Mouse (Mus musculus): ENCODE measurements around the gene St6galnac5. TPM values are rescaled to one million over a fixed set of nuclear protein-coding genes. Genes with fewer than 3 reads are reported as not detected.
"Not testable (repeated sequence)": the region's sequence is repeated elsewhere in the genome, so short reads cannot be mapped to it uniquely, and the experiment has no call there.

Gene St6galnac5
- polyA plus RNA-seq, 1 experiment from 2014 or later: 1.5 TPM

DNA sequence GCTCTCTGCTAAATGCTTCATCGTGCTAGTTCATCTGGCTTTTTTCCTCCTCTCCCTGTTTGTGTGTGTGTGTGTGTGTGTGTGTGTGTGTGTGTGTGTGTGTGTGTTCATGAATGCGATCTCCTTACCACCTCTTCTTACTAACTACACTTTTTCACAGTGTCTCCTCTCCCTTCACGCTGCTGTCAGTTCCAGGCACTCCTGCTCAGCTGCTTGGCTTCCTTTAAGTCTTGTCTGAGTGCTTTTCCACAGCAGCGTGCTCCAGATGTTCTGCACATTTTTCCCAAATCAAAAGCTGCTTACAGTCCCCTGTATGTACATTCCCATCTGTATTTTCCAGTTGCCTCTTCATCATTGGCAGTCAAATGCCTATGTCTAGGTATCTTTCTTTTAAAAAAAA, 189.0 kb downstream of the St6galnac5 start:
- peak; percentile 23; the same call in 1 of the 2 replicates for ATAC-seq (ENCODE audit: insufficient number of reproducible peaks, insufficient read depth, low FRiP score, low read depth)
- Histone ChIP-seq H3K27me3 (ENCODE audit: control insufficient read depth, insufficient read depth, low read length) (no peaks in the 10 kb centered on the region), H3K36me3 (ENCODE audit: control insufficient read depth, insufficient read depth, low read length) (no peaks in the 10 kb centered on the region; the same call in 1 of the 2 replicates), H3K9me3 (ENCODE audit: control insufficient read depth, low read depth, low read length) (no peaks in the 10 kb centered on the region), H3K27ac (ENCODE audit: low read length) (no peak overlapping the region), H3K4me2 (replicated peaks; ENCODE audit: low read depth, low read length) (no peak overlapping the region), H3K4me3 (ENCODE audit: low read depth, low read length) (no peak overlapping the region), H3K4me1 (ENCODE audit: control insufficient read depth, insufficient read depth, low read length) (no peaks in the 10 kb centered on the region), H3K9ac (replicated peaks; ENCODE audit: low read depth, low read length) (no peak overlapping the region)
- 49% methylated on average over 4 of the region's 4 CpGs for WGBS

DNA sequence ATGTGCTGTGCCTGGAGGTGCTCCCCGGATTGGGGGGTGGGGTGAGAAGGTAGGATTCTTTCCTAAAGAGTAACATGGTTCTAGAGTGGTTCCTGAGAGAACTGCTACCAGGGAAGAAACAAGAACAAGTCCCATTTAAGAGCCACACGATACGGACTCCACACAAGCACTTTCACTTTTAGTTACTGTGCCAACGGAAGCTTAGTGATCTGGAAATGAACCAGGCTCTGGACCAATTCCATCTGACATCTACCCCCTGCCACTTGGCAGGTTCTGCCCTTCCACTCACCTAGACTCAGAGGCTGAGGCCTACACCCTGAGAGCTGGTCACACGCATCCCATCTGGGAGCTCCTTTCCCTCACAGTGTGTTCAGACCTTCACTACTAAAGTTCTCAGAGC, 189.4 kb downstream of the St6galnac5 start:
- H3K4me2 ChIP-seq (replicated peaks; ENCODE audit: low read depth, low read length): no peak overlapping the region
- H3K27ac ChIP-seq (ENCODE audit: low read length): no peak overlapping the region
- no peaks in the 10 kb centered on the region; the same call in 1 of the 2 replicates for H3K36me3 ChIP-seq (ENCODE audit: control insufficient read depth, insufficient read depth, low read length)
- 88% methylated on average over 5 of the region's 5 CpGs for WGBS
- no peak for ATAC-seq (ENCODE audit: insufficient number of reproducible peaks, insufficient read depth, low FRiP score, low read depth)
- H3K9ac ChIP-seq (replicated peaks; ENCODE audit: low read depth, low read length): no peak overlapping the region
- H3K9me3 ChIP-seq (ENCODE audit: control insufficient read depth, low read depth, low read length): no peaks in the 10 kb centered on the region
- H3K4me1 ChIP-seq (ENCODE audit: control insufficient read depth, insufficient read depth, low read length): no peaks in the 10 kb centered on the region
- H3K4me3 ChIP-seq (ENCODE audit: low read depth, low read length): no peak overlapping the region
- no peaks in the 10 kb centered on the region for H3K27me3 ChIP-seq (ENCODE audit: control insufficient read depth, insufficient read depth, low read length)

DNA sequence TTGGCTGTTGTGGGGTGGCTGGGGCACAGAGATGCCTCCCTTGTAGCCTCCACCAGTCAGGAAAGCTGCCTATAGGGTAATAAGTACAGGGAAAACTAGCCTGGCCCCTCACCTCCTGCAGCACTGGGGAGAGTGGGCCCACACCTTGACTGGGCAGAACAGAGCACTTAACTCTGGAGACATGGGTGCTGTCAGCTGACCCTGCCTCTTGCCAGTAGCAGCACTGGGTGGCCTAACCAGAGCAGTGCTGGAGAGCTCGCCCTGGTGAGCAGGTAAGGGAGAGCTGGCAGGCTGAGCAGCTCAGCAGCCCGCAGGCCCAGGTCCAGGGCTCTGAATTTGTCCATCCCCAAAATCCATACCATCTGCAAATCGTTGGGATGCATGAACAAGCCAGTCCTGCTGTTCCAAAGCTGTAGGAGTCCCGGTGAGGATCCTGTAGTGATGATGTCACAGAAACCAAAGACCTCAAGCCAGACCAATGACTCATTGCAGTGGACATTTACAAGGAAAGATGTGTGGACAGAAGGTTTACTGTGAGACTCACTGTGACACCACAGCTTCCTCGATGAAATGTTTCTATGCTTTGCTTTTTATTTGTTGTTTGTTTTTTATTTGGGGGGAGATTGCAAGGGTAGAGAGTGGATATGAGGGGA, 193.6 kb downstream of the St6galnac5 start:
- 87% methylated on average over 5 of the region's 5 CpGs for WGBS
- not testable (repeated sequence) for H3K4me1 ChIP-seq (ENCODE audit: control insufficient read depth, insufficient read depth, low read length); H3K36me3 ChIP-seq (ENCODE audit: control insufficient read depth, insufficient read depth, low read length); H3K9ac ChIP-seq (replicated peaks; ENCODE audit: low read depth, low read length); H3K27ac ChIP-seq (ENCODE audit: low read length); ATAC-seq (ENCODE audit: insufficient number of reproducible peaks, insufficient read depth, low FRiP score, low read depth); H3K9me3 ChIP-seq (ENCODE audit: control insufficient read depth, low read depth, low read length); H3K4me2 ChIP-seq (replicated peaks; ENCODE audit: low read depth, low read length); H3K4me3 ChIP-seq (ENCODE audit: low read depth, low read length); H3K27me3 ChIP-seq (ENCODE audit: control insufficient read depth, insufficient read depth, low read length)

DNA sequence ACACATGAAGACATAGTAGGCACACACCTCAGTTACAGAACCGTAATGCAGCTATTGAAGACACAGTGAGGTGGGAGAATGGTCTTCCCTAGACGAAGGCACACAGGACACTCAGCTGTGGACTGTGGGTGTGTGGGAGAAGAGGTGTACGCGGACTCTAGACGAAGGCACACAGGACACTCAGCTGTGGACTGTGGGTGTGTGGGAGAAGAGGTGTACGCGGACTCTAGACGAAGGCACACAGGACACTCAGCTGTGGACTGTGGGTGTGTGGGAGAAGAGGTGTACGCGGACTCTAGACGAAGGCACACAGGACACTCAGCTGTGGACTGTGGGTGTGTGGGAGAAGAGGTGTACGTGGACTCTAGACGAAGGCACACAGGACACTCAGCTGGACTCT, 197.7 kb downstream of the St6galnac5 start:
- not testable (repeated sequence) for H3K9me3 ChIP-seq (ENCODE audit: control insufficient read depth, low read depth, low read length); H3K4me1 ChIP-seq (ENCODE audit: control insufficient read depth, insufficient read depth, low read length); H3K27ac ChIP-seq (ENCODE audit: low read length); H3K4me3 ChIP-seq (ENCODE audit: low read depth, low read length); H3K27me3 ChIP-seq (ENCODE audit: control insufficient read depth, insufficient read depth, low read length); H3K36me3 ChIP-seq (ENCODE audit: control insufficient read depth, insufficient read depth, low read length); H3K4me2 ChIP-seq (replicated peaks; ENCODE audit: low read depth, low read length); ATAC-seq (ENCODE audit: insufficient number of reproducible peaks, insufficient read depth, low FRiP score, low read depth); H3K9ac ChIP-seq (replicated peaks; ENCODE audit: low read depth, low read length)
- 83% methylated on average over 7 of the region's 13 CpGs for WGBS

DNA sequence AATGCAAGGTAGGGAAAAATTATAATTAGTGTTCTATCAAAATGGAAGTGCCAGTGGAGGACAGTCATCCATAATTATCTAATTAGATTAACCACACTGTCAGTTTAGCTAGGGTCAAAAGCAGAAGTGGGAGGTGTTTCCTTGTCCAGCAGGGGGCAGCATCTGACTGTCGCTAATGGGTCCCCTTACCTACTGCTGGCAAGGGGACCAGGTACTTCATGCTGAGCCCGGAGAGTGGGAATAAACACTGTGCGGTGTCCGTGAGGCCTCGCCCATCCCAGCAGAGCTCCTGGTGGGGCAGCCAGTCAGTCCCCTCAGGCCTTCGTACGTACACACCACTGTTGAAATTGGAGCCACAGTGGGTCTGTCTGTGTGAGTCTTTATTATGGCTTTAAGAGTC, 198.3 kb downstream of the St6galnac5 start:
- peak; percentile 67 for ATAC-seq (ENCODE audit: insufficient number of reproducible peaks, insufficient read depth, low FRiP score, low read depth)
- Histone ChIP-seq H3K4me1 (ENCODE audit: control insufficient read depth, insufficient read depth, low read length) (no peaks in the 10 kb centered on the region), H3K27ac (ENCODE audit: low read length) (no peak overlapping the region), H3K4me2 (replicated peaks; ENCODE audit: low read depth, low read length) (no peak overlapping the region), H3K36me3 (ENCODE audit: control insufficient read depth, insufficient read depth, low read length) (no peaks in the 10 kb centered on the region), H3K9ac (replicated peaks; ENCODE audit: low read depth, low read length) (no peak overlapping the region), H3K4me3 (ENCODE audit: low read depth, low read length) (no peak overlapping the region), H3K9me3 (ENCODE audit: control insufficient read depth, low read depth, low read length) (no peaks in the 10 kb centered on the region), H3K27me3 (ENCODE audit: control insufficient read depth, insufficient read depth, low read length) (no peaks in the 10 kb centered on the region)
- WGBS: 11% methylated on average over 7 of the region's 7 CpGs

DNA sequence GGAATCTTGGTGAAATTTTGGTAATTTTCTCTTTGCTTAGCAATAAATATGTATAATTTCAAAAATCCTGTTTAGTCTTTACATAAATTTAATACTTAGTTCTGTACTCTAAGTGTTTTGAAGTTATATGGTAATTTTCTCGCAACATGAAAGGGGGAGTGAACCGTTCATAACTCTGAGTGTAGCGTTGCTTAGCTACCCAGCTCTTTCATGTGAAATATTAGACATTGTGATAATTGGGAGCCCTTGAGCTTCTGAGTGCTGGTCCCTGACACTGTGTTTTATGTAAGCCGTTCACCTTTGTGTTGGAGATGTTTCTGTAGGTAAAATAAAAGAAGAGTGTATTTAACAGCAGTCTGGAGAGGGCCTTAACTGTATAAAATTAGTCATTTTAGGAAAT, 202.2 kb downstream of the St6galnac5 start:
- H3K36me3 ChIP-seq (ENCODE audit: control insufficient read depth, insufficient read depth, low read length): no peaks in the 10 kb centered on the region
- H3K9me3 ChIP-seq (ENCODE audit: control insufficient read depth, low read depth, low read length): no peaks in the 10 kb centered on the region
- no peak overlapping the region for H3K4me2 ChIP-seq (replicated peaks; ENCODE audit: low read depth, low read length)
- ATAC-seq (ENCODE audit: insufficient number of reproducible peaks, insufficient read depth, low FRiP score, low read depth): no peak
- peaks cover 8% of the 10 kb centered on the region for H3K4me1 ChIP-seq (ENCODE audit: control insufficient read depth, insufficient read depth, low read length)
- H3K27ac ChIP-seq (ENCODE audit: low read length): no peak overlapping the region
- no peaks in the 10 kb centered on the region for H3K27me3 ChIP-seq (ENCODE audit: control insufficient read depth, insufficient read depth, low read length)
- no peak overlapping the region for H3K4me3 ChIP-seq (ENCODE audit: low read depth, low read length)
- no peak overlapping the region for H3K9ac ChIP-seq (replicated peaks; ENCODE audit: low read depth, low read length)
- 68% methylated on average over 4 of the region's 4 CpGs for WGBS

DNA sequence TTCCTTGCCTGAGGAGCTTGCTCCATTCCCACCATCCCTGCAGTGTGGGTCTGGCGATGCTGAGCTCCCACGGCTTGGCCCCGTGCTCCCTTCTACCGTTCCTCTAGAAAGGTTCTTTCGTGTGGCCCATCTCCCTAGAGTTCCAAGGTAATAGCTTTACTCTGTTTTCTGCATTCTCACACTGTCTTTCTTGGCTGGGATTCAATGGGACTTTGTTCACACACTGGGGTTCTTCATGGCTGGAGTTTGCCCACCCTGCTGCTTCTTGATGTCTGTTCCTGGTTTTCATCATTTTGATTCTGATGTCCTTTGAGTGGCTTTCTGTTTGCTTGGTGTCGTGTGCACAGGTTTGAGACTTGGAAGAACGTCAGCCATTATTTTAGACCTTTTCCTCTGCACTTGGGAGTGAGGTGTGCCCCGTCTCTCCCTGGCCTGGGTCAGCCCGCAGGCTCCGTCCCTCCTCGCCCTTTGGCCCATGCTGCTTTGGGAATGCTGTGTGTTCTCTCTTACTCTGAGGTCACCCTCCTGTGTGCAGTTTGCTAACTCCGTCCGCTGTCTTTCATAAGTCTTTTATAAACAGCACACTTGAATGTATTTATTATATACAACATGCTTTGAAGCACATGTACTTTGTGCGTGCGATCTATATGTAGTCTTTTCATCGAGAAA, 205.0 kb downstream of the St6galnac5 start:
- Histone ChIP-seq H3K9me3 (ENCODE audit: control insufficient read depth, low read depth, low read length) (no peaks in the 10 kb centered on the region), H3K36me3 (ENCODE audit: control insufficient read depth, insufficient read depth, low read length) (no peaks in the 10 kb centered on the region), H3K27me3 (ENCODE audit: control insufficient read depth, insufficient read depth, low read length) (no peaks in the 10 kb centered on the region), H3K4me2 (replicated peaks; ENCODE audit: low read depth, low read length) (no peak overlapping the region), H3K9ac (replicated peaks; ENCODE audit: low read depth, low read length) (no peak overlapping the region), H3K4me1 (ENCODE audit: control insufficient read depth, insufficient read depth, low read length) (peaks cover 8% of the 10 kb centered on the region), H3K4me3 (ENCODE audit: low read depth, low read length) (no peak overlapping the region), H3K27ac (ENCODE audit: low read length) (no peak overlapping the region)
- no peak for ATAC-seq (ENCODE audit: insufficient number of reproducible peaks, insufficient read depth, low FRiP score, low read depth)
- WGBS: 48% methylated on average over 16 of the region's 16 CpGs

DNA sequence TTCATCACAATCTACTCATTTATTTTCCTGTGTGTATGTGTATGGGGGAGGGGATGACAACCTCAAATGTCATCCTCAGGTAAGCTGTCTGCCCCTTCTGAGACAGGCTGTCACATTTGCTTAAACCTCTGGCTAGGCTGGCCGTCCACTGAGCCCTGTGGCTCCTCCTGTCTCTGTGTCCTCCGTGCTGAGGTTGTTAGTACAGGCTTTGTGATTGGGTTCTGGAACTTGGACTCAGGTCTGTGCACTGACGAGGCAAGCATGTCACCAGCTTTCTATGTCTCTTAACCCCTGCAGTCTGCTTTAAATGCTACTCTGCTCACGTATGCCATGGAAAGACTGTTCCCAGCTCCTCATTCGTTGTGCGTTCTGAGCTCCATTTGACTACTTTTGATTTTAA, 205.7 kb downstream of the St6galnac5 start:
- 80% methylated on average over 6 of the region's 6 CpGs for WGBS
- Histone ChIP-seq H3K9ac (replicated peaks; ENCODE audit: low read depth, low read length) (no peak overlapping the region), H3K27me3 (ENCODE audit: control insufficient read depth, insufficient read depth, low read length) (no peaks in the 10 kb centered on the region), H3K9me3 (ENCODE audit: control insufficient read depth, low read depth, low read length) (no peaks in the 10 kb centered on the region), H3K4me2 (replicated peaks; ENCODE audit: low read depth, low read length) (no peak overlapping the region), H3K36me3 (ENCODE audit: control insufficient read depth, insufficient read depth, low read length) (no peaks in the 10 kb centered on the region), H3K4me3 (ENCODE audit: low read depth, low read length) (no peak overlapping the region), H3K27ac (ENCODE audit: low read length) (no peak overlapping the region), H3K4me1 (ENCODE audit: control insufficient read depth, insufficient read depth, low read length) (peaks cover 8% of the 10 kb centered on the region)
- ATAC-seq (ENCODE audit: insufficient number of reproducible peaks, insufficient read depth, low FRiP score, low read depth): no peak
